Mouse (Mus musculus) kidney, adult 11 months (tissue): ENCODE data around the gene Dpm3.

Source experiments
- DNase-seq: peaks from one replicate; pipeline ENCODE4 v3.0.0; 2022

Gene Dpm3

GRCm38 (mm10) chr3:89232614-89233013 is 26.5 kb upstream of the Dpm3 start:
- DNase-seq, result no peak

DNA sequence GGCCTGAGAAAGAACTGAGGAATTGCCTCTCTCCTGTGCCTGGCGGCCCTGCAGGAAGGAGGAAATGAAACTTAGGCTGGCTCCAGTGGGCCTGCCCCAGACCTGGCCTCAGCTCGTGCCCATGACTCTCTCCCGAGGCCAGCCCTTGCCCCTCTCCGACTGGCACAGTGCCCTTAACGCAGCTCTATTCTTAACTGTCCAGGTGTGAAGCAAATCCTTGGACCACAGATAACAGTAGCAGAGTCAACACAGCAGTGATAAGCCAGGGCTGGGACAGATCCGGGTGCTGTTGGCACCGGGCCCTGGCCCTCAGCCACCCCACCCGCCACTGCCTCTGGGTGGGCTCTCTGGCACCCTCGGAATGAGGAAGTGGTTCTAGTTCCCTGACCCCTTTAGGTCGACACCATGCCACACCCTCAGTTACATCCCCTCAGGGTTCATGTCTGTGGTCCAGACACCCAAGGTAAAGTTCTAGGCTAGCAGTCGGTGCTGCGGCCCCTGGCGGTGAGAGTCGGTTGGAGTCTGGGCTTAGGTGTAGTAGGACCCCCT is 25.5 kb upstream of the Dpm3 start:
- DNase-seq, result no peak

DNA sequence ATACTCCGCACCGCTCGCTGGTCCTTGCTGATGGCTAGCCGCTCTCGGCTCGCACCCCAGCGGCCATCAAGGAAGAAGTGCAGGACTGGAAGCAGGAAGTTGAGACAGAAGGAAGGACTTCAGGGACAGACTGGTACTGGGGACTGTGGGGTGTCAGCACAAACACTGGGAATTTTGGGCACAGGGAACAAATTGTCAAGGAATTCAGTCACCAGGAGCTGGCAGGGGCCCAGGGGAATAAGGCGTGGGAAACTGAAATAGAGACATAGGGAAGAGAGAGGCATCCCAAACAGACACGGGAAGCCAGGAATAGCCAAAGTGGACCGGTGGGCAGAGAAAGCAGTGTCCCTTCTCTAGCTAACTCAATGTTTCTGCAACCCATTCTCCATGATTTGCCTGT is 22.6 kb upstream of the Dpm3 start:
- no peak for DNase-seq

DNA sequence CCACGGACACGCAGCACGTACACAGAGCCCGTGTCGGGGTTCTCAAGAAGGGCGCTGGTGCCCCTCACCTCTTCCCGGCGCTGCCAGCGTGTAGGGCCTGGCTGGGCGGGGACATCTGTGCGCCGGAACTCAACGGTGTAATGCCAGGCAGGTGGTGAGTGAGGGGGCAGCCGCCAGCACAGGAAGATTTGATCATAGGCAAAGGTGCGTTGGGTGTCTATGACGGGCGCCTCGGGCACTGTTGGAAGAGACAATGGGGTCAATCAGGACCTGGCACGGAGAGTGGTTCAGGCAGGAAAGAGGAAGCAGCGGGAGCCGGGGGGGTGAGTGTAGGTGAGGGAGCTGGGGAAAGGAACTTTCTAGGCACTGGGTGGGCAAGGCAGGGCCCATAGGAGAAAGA is 21.5 kb upstream of the Dpm3 start:
- no peak for DNase-seq

DNA sequence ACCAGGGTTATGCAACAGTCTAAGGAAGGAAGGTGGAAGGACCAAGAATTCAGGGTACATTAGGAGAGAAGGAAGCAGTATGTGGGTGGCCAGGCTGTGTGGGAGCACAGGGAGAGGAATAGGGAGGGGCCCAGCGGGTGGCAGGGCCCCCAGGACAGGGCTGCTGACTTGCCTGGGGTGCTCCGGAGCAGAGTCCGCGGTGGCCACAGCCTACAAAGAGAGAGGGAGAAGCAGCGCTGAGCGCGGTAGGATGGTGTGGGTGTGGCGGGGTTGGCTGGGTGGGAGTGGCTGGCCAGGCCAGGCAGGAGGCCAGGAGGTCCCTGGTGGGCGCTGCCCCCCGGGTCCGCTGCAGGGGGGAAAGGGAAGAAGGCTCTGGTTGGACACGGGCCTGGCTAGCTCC is 20.7 kb upstream of the Dpm3 start:
- DNase-seq, result no peak

GRCm38 (mm10) chr3:89242331-89242895 is 16.7 kb upstream of the Dpm3 start:
- peak; percentile 73 for DNase-seq

- DNase-seq, result peak; percentile 72
Observed at GRCm38 (mm10) chr3:89243609-89244008, 15.5 kb upstream of the Dpm3 start.

- peak; percentile 58 for DNase-seq
Observed at GRCm38 (mm10) chr3:89244158-89244981, 14.8 kb upstream of the Dpm3 start.

DNA sequence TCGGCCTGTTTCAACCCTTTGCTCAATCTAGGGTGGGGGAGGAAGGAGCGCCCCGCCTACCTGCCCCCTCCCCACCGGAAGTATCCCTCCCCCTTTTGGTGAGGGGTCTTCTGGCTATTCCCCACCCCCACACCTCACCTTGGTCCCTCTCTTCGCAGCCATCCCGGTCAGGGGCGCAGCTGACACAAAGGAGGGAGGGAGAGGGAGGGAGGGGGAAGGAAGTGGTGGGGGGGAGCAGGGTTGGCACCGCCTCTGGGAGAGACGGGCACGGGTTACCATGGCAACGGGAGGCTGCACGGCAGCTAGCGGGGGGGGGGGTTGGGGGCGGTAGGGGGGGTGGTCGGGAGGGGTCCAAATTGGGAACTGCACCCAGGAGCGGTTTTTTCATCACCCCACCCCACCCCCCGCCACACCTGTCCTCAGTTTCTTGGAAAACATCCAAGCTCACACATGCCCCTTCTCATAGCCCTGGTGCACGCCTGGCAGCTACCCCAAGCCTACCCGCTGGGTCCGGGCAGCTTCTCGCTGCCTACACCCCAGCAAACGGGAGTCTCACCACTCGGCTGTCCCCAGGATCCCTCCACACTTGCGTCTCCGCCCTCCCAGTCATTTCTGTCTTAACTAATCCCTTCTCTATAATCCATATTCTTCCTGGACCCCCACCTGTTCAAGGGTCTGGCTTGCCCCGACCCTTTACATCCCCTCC is 14.0 kb upstream of the Dpm3 start:
- DNase-seq, result no peak

DNA sequence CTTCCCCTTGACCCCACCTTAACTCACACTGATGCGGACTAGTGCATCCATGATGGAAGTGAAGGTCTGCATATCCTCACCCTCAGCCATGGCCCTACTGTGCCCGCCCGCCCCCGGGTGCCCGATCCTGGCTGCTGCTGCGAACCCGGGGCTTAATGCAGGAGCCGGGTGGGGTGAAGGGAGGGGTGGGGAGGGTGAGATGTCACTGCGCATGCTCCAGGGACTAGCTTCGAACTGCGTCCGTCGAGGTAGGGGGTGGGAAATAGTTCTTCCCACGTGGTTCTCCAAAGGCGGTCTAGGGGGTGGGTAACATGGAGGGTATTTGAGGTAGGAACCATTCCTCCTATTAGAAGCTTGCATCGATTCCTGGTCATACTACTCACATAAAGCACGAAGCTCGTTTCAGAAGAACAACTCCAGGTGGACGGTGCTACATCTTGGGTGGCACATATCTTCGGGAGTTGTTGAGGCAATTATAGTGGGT is 13.4 kb upstream of the Dpm3 start, which contains the start of gene Krtcap2:
TSS of gene Krtcap2 (plus strand) at position 279 of the 484 bp plus-strand sequence.
- DNase-seq, result no peak

- peak; percentile 86 for DNase-seq
Observed at GRCm38 (mm10) chr3:89246261-89247100, 12.7 kb upstream of the Dpm3 start, which contains the start of gene Trim46. TSS of gene Trim46 (minus strand) at chr3:89246309.

GRCm38 (mm10) chr3:89247466-89247865 is 11.7 kb upstream of the Dpm3 start:
- DNase-seq, result no peak

DNA sequence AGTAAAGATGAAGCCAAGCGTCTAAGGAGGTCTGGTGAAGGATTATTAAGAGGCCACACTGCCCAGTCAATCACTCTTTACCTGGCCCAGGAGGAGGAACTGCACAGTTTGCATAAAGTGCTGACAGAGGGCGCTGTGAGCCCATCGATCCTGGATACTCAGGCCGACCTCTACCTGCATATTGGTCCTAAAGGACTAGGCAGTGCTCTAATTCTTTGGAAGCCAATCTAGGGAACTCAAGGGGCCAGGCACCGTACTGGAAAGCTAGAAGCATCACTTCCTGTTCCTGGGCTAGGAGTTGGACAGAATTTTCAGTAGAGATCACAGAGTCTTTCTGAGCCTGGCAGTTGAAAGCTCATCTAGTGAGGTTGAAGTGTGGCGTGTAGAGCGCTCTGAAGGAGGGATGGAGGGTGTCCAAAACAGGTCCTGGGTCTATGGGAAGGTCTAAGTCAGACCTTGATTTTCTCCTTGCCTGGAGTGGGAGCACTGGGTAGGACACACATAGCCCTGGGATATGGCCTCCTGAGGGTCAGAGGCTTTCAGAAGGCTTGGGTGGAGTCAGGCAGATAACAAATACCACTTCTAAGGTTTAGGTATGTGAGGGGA is 8.6 kb upstream of the Dpm3 start:
- DNase-seq, result peak; percentile 81

DNA sequence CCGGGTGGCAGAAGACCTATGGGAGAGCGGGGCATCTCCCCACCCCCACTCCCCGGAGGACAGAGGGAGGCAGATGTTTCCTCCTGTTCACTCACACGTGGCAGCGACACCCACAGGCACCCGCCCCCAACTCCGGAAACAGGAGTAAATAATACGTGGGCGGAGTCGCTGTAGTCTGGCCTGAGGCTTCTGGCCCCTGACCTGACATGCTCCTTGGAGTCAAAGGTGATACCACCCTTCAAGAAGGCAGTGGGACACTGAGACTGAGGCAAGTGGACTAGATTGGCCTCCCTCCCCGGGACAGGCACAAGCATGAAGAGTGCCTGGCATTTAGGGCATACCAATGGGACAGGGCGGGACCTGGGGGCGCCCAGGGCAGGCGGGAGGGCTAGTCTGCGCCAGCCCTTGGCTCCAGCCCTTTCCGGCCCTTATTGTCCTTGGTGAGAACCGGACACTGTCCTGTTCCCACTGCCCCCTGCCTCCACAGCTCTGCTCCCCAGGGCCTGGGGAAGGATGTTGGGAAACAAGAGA is 7.7 kb upstream of the Dpm3 start:
- peak; percentile 77 for DNase-seq

DNA sequence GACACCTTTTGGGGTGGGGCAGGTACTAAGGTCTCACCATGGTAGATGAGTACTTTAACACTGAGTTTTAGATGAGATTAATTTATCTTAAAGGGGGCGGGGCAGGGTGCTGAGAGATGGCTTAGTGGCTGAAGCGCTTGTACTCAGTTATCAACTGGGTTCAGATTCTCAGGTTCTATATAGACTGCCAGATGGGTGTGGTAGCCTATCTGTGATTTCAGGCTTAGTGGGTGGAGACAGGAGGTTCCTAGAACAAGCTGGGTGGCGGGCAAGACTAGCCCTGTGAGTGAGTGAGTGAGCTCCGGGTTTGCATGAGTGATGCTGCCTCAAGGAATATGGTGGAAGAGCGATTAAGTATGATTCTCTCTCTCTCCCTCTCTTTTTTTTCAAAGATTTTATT is 4.2 kb upstream of the Dpm3 start:
- no peak for DNase-seq

- DNase-seq, result no peak
Observed at GRCm38 (mm10) chr3:89256177-89256576, 3.0 kb upstream of the Dpm3 start.

- DNase-seq, result no peak
Observed at GRCm38 (mm10) chr3:89260211-89260610, 1.1 kb downstream of the Dpm3 start.

GRCm38 (mm10) chr3:89262417-89262816 is 3.3 kb downstream of the Dpm3 start:
- DNase-seq, result peak; percentile 58

GRCm38 (mm10) chr3:89266439-89266893 is 7.3 kb downstream of the Dpm3 start:
- peak; percentile 78 for DNase-seq

DNA sequence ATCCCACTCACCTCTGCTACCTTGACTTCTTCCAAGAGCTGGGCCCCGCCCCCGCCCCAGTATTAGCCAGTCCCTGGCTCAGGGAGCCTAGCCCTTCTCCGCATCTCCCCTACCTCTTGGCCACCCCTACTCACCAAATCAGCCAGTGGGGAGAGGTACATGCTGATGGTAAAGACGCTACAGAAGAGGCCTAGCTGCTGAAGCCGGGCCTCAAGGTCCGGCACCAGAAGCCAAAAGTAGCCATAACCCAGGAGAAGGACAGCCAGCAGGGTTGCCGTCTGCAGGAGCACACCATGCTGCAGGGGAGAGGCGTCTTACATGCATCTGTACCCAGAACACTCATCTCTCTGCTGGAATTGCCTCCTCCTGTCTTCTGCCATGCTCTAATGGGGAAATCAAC is 9.8 kb downstream of the Dpm3 start:
- DNase-seq, result no peak

DNA sequence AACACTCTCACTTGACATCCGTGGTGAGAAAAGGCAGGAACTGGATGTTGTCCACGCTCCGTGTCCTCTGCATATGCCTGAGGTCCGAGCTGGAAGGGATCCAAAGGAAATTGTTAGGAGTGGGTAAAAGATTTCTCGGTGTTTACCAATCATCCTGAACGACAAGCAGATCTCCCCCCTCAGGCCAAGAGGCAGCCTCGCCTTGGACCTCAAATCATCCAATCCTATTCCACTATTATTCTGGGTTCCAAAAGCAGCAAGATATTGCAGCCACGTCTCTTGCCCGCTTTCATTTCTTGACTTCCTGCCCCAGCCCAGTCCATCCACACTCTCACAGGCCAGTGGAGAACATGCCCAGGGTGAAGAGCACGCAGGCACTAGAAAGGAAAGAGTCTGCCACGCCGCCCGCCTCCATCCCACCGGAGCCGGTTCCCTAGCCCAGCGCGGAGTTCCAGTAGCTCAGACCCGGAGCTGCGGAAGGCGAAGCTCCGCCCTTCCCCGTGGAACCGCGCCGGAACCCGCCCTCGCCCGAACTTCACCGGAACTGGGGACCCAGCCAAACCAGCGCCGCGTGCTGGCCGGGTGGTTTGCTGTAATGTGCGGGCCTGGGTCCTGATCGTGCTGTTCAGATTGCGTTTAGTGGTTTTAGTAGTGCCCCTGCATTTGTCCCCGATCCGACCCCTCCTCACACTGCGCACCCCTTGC is 11.0 kb downstream of the Dpm3 start, which contains the start of gene Slc50a1:
TSS of gene Slc50a1 (minus strand) at position 520 of the 705 bp plus-strand sequence.
- DNase-seq, result peak; percentile 78
